Mouse (Mus musculus): Measurements from ENCODE around the gene Inha. TPM values are rescaled to one million over a fixed set of nuclear protein-coding genes. Genes with fewer than 3 reads are reported as not detected.
A peak's percentile ranks its signal among the peaks of the same experiment; 100 is the strongest.

Gene Inha
- polyA plus RNA-seq, 1 experiment from 2014 or later: 1.3 TPM

GRCm38 (mm10) chr1:75510154-75510553 lies 3.3 kb downstream of the Inha start:
- H3K4me2 ChIP-seq: no peak overlapping the region
- H3K27me3 ChIP-seq (ENCODE audit: control insufficient read depth, insufficient read depth, low read length): peaks cover 3% of the 10 kb centered on the region; the same call in 1 of the 2 replicates
- H3K27ac ChIP-seq (ENCODE audit: low read depth, low read length): no peak overlapping the region
- peak; percentile 65 for DNase-seq (ENCODE audit: low spot score, missing footprints)
- no peak overlapping the region for H3K4me3 ChIP-seq (ENCODE audit: low read depth, low read length)
- peaks cover 4% of the 10 kb centered on the region for H3K4me1 ChIP-seq (ENCODE audit: control insufficient read depth, insufficient read depth, low read length)
- WGBS: 77% methylated on average over 5 of the region's 5 CpGs
- no peaks in the 10 kb centered on the region for H3K9me3 ChIP-seq (ENCODE audit: control insufficient read depth, low read length)
- no peak overlapping the region for H3K9ac ChIP-seq (ENCODE audit: low read length)
- no peak for ATAC-seq (ENCODE audit: low FRiP score)
- H3K36me3 ChIP-seq (ENCODE audit: control insufficient read depth, insufficient read depth, low read length): no peaks in the 10 kb centered on the region

- no peaks in the 10 kb centered on the region for H3K36me3 ChIP-seq (ENCODE audit: control insufficient read depth, insufficient read depth, low read length)
- no peak for ATAC-seq (ENCODE audit: low FRiP score)
- H3K4me3 ChIP-seq (ENCODE audit: low read depth, low read length): no peak overlapping the region
- DNase-seq (ENCODE audit: low spot score, missing footprints): peak; percentile 70
- H3K27ac ChIP-seq (ENCODE audit: low read depth, low read length): no peak overlapping the region
- peaks cover 3% of the 10 kb centered on the region; the same call in 1 of the 2 replicates for H3K27me3 ChIP-seq (ENCODE audit: control insufficient read depth, insufficient read depth, low read length)
- no peaks in the 10 kb centered on the region for H3K9me3 ChIP-seq (ENCODE audit: control insufficient read depth, low read length)
- H3K4me1 ChIP-seq (ENCODE audit: control insufficient read depth, insufficient read depth, low read length): peaks cover under 1% of the 10 kb centered on the region; the same call in 1 of the 2 replicates
- H3K4me2 ChIP-seq: no peak overlapping the region
- no peak overlapping the region for H3K9ac ChIP-seq (ENCODE audit: low read length)
- 55% methylated on average over 4 of the region's 4 CpGs for WGBS
These were observed 4.7 kb downstream of the Inha start for GRCm38 (mm10) chr1:75511437-75512210.

DNA sequence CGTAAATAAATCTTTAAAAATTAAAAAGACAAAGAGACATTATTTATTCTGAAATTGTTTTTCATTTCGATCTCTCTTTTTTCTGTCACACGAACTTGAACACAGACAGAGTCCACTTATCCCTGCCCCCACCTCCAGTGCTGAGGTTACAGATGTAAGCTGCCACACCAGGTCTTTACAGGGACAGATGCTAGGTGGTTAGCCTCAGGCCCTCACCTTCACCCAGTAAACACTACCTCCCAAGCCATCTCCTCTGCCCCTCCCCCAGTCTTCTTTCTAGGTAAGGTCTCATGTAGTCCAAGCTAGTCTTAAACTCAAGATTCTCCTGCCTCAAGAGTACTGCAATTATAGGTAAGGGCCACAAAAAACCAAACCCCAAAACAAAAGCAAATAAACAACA lies 5.7 kb downstream of the Inha start:
- H3K9ac ChIP-seq (ENCODE audit: low read length): no peak overlapping the region
- no peak for ATAC-seq (ENCODE audit: low FRiP score)
- 87% methylated on average over 3 of the region's 3 CpGs for WGBS

GRCm38 (mm10) chr1:75516703-75517380 lies 10.0 kb downstream of the Inha start:
- no peak overlapping the region for H3K9ac ChIP-seq (ENCODE audit: low read length)
- no peaks in the 10 kb centered on the region; the same call in 1 of the 2 replicates for H3K4me1 ChIP-seq (ENCODE audit: control insufficient read depth, insufficient read depth, low read length)
- H3K9me3 ChIP-seq (ENCODE audit: control insufficient read depth, low read length): no peaks in the 10 kb centered on the region
- ATAC-seq (ENCODE audit: low FRiP score) (no peak), DNase-seq (ENCODE audit: low spot score, missing footprints) (peak; percentile 68)
- H3K27me3 ChIP-seq (ENCODE audit: control insufficient read depth, insufficient read depth, low read length): no peaks in the 10 kb centered on the region
- no peak overlapping the region for H3K27ac ChIP-seq (ENCODE audit: low read depth, low read length)
- no peak overlapping the region for H3K4me2 ChIP-seq
- 83% methylated on average over 15 of the region's 15 CpGs for WGBS
- H3K4me3 ChIP-seq (ENCODE audit: low read depth, low read length): no peak overlapping the region
- no peaks in the 10 kb centered on the region for H3K36me3 ChIP-seq (ENCODE audit: control insufficient read depth, insufficient read depth, low read length)

More for the DNA sequence above, 5.7 kb downstream of the Inha start:
- Histone ChIP-seq H3K4me1 (ENCODE audit: control insufficient read depth, insufficient read depth, low read length) (no peaks in the 10 kb centered on the region), H3K4me3 (ENCODE audit: low read depth, low read length) (no peak overlapping the region), H3K27ac (ENCODE audit: low read depth, low read length) (no peak overlapping the region), H3K36me3 (ENCODE audit: control insufficient read depth, insufficient read depth, low read length) (no peaks in the 10 kb centered on the region), H3K4me2 (no peak overlapping the region), H3K27me3 (ENCODE audit: control insufficient read depth, insufficient read depth, low read length) (no peaks in the 10 kb centered on the region; the same call in 1 of the 2 replicates), H3K9me3 (ENCODE audit: control insufficient read depth, low read length) (no peaks in the 10 kb centered on the region)
- DNase-seq (ENCODE audit: low spot score, missing footprints): peak; percentile 21

GRCm38 (mm10) chr1:75517984-75518383 lies 11.1 kb downstream of the Inha start:
- H3K9me3 ChIP-seq (ENCODE audit: control insufficient read depth, low read length): no peaks in the 10 kb centered on the region
- H3K9ac ChIP-seq (ENCODE audit: low read length): no peak overlapping the region
- no peaks in the 10 kb centered on the region; the same call in 1 of the 2 replicates for H3K4me1 ChIP-seq (ENCODE audit: control insufficient read depth, insufficient read depth, low read length)
- H3K36me3 ChIP-seq (ENCODE audit: control insufficient read depth, insufficient read depth, low read length): no peaks in the 10 kb centered on the region
- H3K4me3 ChIP-seq (ENCODE audit: low read depth, low read length): no peak overlapping the region
- ATAC-seq (ENCODE audit: low FRiP score) (no peak), DNase-seq (ENCODE audit: low spot score, missing footprints) (peak; percentile 71)
- no peaks in the 10 kb centered on the region for H3K27me3 ChIP-seq (ENCODE audit: control insufficient read depth, insufficient read depth, low read length)
- no peak overlapping the region for H3K27ac ChIP-seq (ENCODE audit: low read depth, low read length)
- WGBS: 61% methylated on average over 3 of the region's 4 CpGs
- H3K4me2 ChIP-seq: no peak overlapping the region

DNA sequence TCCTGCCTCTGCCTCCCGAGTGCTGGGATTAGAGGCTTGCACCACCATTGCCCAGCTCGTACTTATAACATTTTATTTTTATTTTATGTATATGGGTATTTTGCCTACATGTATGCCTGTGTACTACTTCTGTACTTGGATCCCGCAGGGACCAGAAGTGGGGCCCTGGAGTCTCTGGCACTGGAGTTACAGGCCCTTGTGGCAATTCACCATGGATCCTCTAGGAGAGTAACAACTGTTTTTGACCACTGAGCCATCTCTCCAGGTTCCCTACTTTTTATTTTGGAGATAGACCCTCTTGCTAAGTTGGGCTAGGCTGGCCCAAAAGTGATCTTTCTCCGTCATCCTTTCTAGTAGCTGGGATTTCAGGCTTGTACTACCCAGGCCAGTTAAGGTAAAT lies 11.6 kb downstream of the Inha start:
- Histone ChIP-seq H3K4me2 (no peak overlapping the region), H3K9ac (ENCODE audit: low read length) (no peak overlapping the region), H3K4me3 (ENCODE audit: low read depth, low read length) (no peak overlapping the region), H3K27ac (ENCODE audit: low read depth, low read length) (no peak overlapping the region), H3K36me3 (ENCODE audit: control insufficient read depth, insufficient read depth, low read length) (no peaks in the 10 kb centered on the region), H3K4me1 (ENCODE audit: control insufficient read depth, insufficient read depth, low read length) (no peaks in the 10 kb centered on the region; the same call in 1 of the 2 replicates), H3K9me3 (ENCODE audit: control insufficient read depth, low read length) (no peaks in the 10 kb centered on the region), H3K27me3 (ENCODE audit: control insufficient read depth, insufficient read depth, low read length) (no peaks in the 10 kb centered on the region)
- DNase-seq (ENCODE audit: low spot score, missing footprints) (peak; percentile 73), ATAC-seq (ENCODE audit: low FRiP score) (no peak)
- 98% methylated on average over 4 of the region's 4 CpGs for whole genome bisulfite sequencing

GRCm38 (mm10) chr1:75519576-75519975 lies 12.7 kb downstream of the Inha start:
- no peak for DNase-seq (ENCODE audit: low spot score, missing footprints)

DNA sequence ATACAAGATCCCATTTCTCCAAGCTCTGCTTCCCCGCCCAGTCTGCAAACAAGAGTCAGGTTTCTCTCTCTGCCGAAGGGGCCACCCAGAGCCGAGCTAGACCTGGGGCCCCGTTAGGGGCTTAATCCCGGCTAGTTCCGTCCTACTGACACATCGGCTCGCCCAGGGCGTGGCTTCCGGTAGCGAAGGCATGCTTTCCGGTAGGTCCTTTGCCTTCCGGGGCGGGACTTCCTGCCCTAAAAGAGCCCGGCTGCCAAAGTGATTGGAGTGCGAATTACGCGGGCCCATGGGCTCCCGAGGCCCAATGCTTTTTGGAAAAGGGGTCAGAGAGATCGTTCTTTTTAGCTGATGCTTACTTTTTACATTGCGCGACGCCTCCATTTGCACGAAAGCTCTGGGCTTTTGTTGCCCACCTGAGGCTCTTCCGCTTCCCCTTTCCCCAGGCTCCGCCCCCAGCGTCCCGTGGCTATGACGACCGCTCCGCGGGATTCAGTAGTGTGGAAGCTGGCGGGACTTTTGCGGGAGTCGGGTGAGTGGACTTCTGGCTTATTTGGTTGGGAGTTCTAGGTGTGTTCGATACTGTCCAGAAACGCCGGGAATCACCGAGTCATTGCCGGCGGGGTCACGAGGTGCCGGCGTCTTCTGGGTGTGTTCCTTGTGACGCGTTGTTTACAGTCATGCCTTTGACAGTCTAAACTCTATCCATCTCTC lies 14.6 kb downstream of the Inha start, which contains the start of gene Stk11ip:
Gene Stk11ip (plus strand): TSS at position 209 of the 711 bp plus-strand sequence.
- H3K9me3 ChIP-seq (ENCODE audit: control insufficient read depth, low read length): no peaks in the 10 kb centered on the region
- under 1% methylated on average over 46 of the region's 46 CpGs for WGBS
- peak; percentile 100 for DNase-seq (ENCODE audit: low spot score, missing footprints)
- ATAC-seq (ENCODE audit: low FRiP score): peak; percentile 98
- peak within 1 kb of the TSS; percentile 56 for H3K9ac ChIP-seq (ENCODE audit: low read length)
- H3K4me3 ChIP-seq (ENCODE audit: low read depth, low read length): peak within 1 kb of the TSS; percentile 53
- peak within 1 kb of the TSS; percentile 59 for H3K4me2 ChIP-seq
- H3K36me3 ChIP-seq (ENCODE audit: control insufficient read depth, insufficient read depth, low read length): no peaks in the 10 kb centered on the region
- H3K4me1 ChIP-seq (ENCODE audit: control insufficient read depth, insufficient read depth, low read length): no peaks in the 10 kb centered on the region; the same call in 1 of the 2 replicates
- no peaks in the 10 kb centered on the region for H3K27me3 ChIP-seq (ENCODE audit: control insufficient read depth, insufficient read depth, low read length)
- H3K27ac ChIP-seq (ENCODE audit: low read depth, low read length): peak within 1 kb of the TSS; percentile 76

More at GRCm38 (mm10) chr1:75519576-75519975, 12.7 kb downstream of the Inha start:
- no peaks in the 10 kb centered on the region for H3K9me3 ChIP-seq (ENCODE audit: control insufficient read depth, low read length)
- H3K9ac ChIP-seq (ENCODE audit: low read length): no peak overlapping the region
- 90% methylated on average over 5 of the region's 5 CpGs for WGBS
- H3K36me3 ChIP-seq (ENCODE audit: control insufficient read depth, insufficient read depth, low read length): no peaks in the 10 kb centered on the region
- no peak for ATAC-seq (ENCODE audit: low FRiP score)
- no peak overlapping the region for H3K4me2 ChIP-seq
- no peak overlapping the region for H3K4me3 ChIP-seq (ENCODE audit: low read depth, low read length)
- H3K27ac ChIP-seq (ENCODE audit: low read depth, low read length): no peak overlapping the region
- no peaks in the 10 kb centered on the region for H3K27me3 ChIP-seq (ENCODE audit: control insufficient read depth, insufficient read depth, low read length)
- no peaks in the 10 kb centered on the region; the same call in 1 of the 2 replicates for H3K4me1 ChIP-seq (ENCODE audit: control insufficient read depth, insufficient read depth, low read length)

Data from midbrain, embryonic 11.5 days (tissue).